Mouse (Mus musculus) intestine, embryonic 14.5 days (tissue): ENCODE results near the gene Gabrr3. TPM values are rescaled to one million over a fixed set of nuclear protein-coding genes. Genes with fewer than 3 reads are reported as not detected.
"Not testable (repeated sequence)": the region's sequence is repeated elsewhere in the genome, so short reads cannot be mapped to it uniquely, and the experiment has no call there.

Experiments
- ATAC-seq: fragments of 200-750 bp; cut with Nextera tagmentation; replicated peaks from 2 replicates; pipeline ENCODE4 v1.8.0; 2017; ENCODE audit warnings: low read depth, moderate number of reproducible peaks, moderate TSS enrichment, moderate library complexity; ENCODE audit not compliant: low FRiP score, low TSS enrichment
- DNase-seq: peaks from one replicate; pipeline ENCODE4 v3.0.0-alpha.2; 2018; ENCODE audit warnings: low spot score
- H3K27ac ChIP-seq: fragments of 300-500 bp; sonication (generic); 2 replicates; pipeline ENCODE4 v1.5.1; 2014; ENCODE audit warnings: low read depth, mild to moderate bottlenecking, control low read depth
- H3K27me3 ChIP-seq: fragments of 300-500 bp; sonication (generic); replicated peaks from 2 replicates; pipeline ENCODE4 v1.6.1; 2014; ENCODE audit warnings: low read length, control low read depth; ENCODE audit not compliant: control insufficient read depth, insufficient read depth
- H3K36me3 ChIP-seq: fragments of 300-500 bp; sonication (generic); 2 replicates; pipeline ENCODE4 v1.6.1; 2014; ENCODE audit warnings: low read length, control low read depth; ENCODE audit not compliant: control insufficient read depth, insufficient read depth
- H3K4me1 ChIP-seq: fragments of 300-500 bp; sonication (generic); replicated peaks from 2 replicates; pipeline ENCODE4 v1.6.1; 2014; ENCODE audit warnings: low read length, control low read depth, mixed read lengths; ENCODE audit not compliant: control insufficient read depth, insufficient read depth
- H3K4me2 ChIP-seq: fragments of 300-500 bp; sonication (generic); 2 replicates; pipeline ENCODE4 v1.6.1; 2014; ENCODE audit warnings: low read length
- H3K4me3 ChIP-seq: fragments of 300-500 bp; sonication (generic); 2 replicates; pipeline ENCODE4 v1.5.1; 2014; ENCODE audit warnings: low read depth, low read length, control low read depth, mixed read lengths
- H3K9ac ChIP-seq: fragments of 300-500 bp; sonication (generic); 2 replicates; pipeline ENCODE4 v1.6.1; 2014; ENCODE audit warnings: mild to moderate bottlenecking, low read length
- H3K9me3 ChIP-seq: fragments of 300-500 bp; sonication (generic); 2 replicates; pipeline ENCODE4 v1.6.1; 2016; ENCODE audit warnings: low read length, control low read depth; ENCODE audit not compliant: control insufficient read depth
- WGBS: fragments of 180-500 bp; shearing (Covaris S2); extraction: QIAGEN DNeasy Blood & Tissue Kit; methylation state at CpG from one replicate; pipeline ENCODE4 v1.1.7; 2014; 5-methylcytosine and 5-hydroxymethylcytosine counted together
- polyA plus RNA-seq: library from polyadenylated mRNA; unstranded; fragments of >200 nt; fragmentation: Nextera tagmentation; extraction: Ambion mirVana; gene quantifications from 2 replicates; pipeline ENCODE4 v1.2.1, GENCODE M21; 2014

Gene Gabrr3
- polyA plus RNA-seq, 1 experiment from 2014 or later, result 0.16 TPM

- Histone ChIP-seq H3K27ac (no peak overlapping the region), H3K9ac (no peak overlapping the region), H3K4me1 (no peaks in the 10 kb centered on the region), H3K9me3 (no peaks in the 10 kb centered on the region), H3K27me3 (no peaks in the 10 kb centered on the region), H3K4me2 (no peak overlapping the region), H3K4me3 (no peak overlapping the region), H3K36me3 (no peaks in the 10 kb centered on the region)
- no peak for DNase-seq
- no peak for ATAC-seq
These were observed 42.0 kb downstream of the Gabrr3 start for GRCm38 (mm10) chr16:59449092-59449491.

DNA sequence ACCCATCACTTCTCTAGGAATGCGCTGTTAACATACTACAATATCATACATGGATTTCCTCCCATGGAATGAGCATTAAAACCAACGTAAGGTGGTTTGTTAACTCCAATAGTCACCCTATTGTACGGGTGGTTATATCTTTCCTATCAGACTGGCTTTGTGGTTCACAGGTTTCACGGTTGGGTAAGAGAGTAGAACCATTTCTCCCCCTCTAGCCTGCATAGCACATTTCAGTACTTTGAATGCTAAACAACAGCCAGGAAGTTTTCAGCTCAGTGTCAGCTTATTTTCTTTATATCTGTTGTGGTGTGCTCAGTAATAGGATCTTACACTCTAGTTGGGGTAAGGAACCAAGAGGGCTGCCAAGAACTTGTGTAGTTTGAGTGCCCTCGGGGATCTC, 44.7 kb downstream of the Gabrr3 start:
- H3K4me3 ChIP-seq, result no peak overlapping the region
- WGBS, result 88% methylated on average over 5 of the region's 5 CpGs
- ATAC-seq (no peak), DNase-seq (no peak)
- H3K27ac ChIP-seq, result no peak overlapping the region
- no peaks in the 10 kb centered on the region for H3K4me1 ChIP-seq
- no peaks in the 10 kb centered on the region for H3K36me3 ChIP-seq
- no peak overlapping the region for H3K9ac ChIP-seq
- no peaks in the 10 kb centered on the region for H3K9me3 ChIP-seq
- H3K4me2 ChIP-seq, result no peak overlapping the region
- H3K27me3 ChIP-seq, result no peaks in the 10 kb centered on the region

DNA sequence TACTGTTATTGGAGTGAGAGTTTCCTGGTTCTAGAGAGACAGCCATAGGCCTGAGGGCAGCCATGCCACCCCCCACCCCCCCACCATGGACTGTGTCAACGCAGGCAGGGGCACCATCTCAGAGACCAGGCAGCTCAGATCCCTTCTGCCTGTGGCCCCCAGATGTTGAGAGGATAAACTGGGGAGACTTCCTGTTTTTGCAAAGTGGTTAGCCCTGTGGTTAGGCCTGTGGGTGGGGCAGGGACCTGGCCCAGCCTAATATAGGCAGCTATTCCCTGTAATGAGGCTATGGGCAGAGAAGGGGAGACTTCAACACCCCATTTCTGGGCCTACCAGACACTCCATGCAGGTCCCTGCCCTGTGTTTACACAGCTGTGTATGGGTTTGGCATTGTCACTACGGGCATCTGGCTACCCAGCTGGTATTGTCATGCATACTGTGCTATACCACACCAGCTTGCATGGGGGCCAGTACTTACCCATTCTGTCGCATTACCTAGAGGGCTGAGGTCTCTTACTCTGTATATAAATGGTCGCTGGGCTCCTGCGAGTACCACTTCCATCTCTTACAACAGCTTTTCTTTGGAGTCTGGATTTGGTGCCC, 52.2 kb downstream of the Gabrr3 start:
- not testable (repeated sequence) for H3K27ac ChIP-seq, H3K9ac ChIP-seq, H3K4me1 ChIP-seq, H3K36me3 ChIP-seq, H3K27me3 ChIP-seq, DNase-seq, H3K4me2 ChIP-seq, H3K4me3 ChIP-seq, H3K9me3 ChIP-seq, ATAC-seq
- 73% methylated on average over 5 of the region's 5 CpGs for WGBS

DNA sequence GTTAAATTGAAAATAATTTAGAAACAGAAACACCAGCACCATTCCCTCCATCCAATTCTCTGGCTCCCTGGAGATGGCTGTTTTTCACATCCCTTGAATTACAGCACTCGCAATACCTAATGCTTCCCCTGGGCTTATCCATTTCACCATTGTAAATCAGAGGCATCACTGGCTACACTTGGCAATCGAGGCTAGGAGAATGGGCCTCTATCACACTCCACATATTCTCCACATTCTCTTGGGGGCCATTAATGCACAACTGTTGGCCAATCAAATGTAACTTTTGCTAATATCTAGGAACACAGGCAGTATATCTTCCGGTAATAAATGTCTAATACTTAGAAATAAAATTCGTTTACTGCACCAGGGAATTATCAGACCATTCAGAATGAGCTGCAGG, 56.4 kb downstream of the Gabrr3 start:
- Histone ChIP-seq H3K9ac (no peak overlapping the region), H3K36me3 (no peaks in the 10 kb centered on the region), H3K27me3 (no peaks in the 10 kb centered on the region), H3K4me2 (no peak overlapping the region), H3K4me3 (no peak overlapping the region), H3K27ac (no peak overlapping the region), H3K9me3 (no peaks in the 10 kb centered on the region), H3K4me1 (no peaks in the 10 kb centered on the region)
- 69% methylated on average over 4 of the region's 4 CpGs for WGBS
- DNase-seq (no peak), ATAC-seq (no peak)

- H3K36me3 ChIP-seq, result no peaks in the 10 kb centered on the region
- no peak overlapping the region for H3K9ac ChIP-seq
- no peak overlapping the region for H3K4me2 ChIP-seq
- 83% methylated on average over 6 of the region's 6 CpGs for WGBS
- H3K27ac ChIP-seq, result no peak overlapping the region
- ATAC-seq (no peak), DNase-seq (no peak)
- H3K9me3 ChIP-seq, result no peaks in the 10 kb centered on the region
- no peaks in the 10 kb centered on the region for H3K4me1 ChIP-seq
- no peaks in the 10 kb centered on the region for H3K27me3 ChIP-seq
- H3K4me3 ChIP-seq, result no peak overlapping the region
These were observed 56.8 kb downstream of the Gabrr3 start for GRCm38 (mm10) chr16:59463973-59464372.

GRCm38 (mm10) chr16:59469846-59470245, 62.7 kb downstream of the Gabrr3 start:
- no peak overlapping the region for H3K9ac ChIP-seq
- no peak overlapping the region for H3K4me3 ChIP-seq
- H3K36me3 ChIP-seq, result no peaks in the 10 kb centered on the region
- H3K9me3 ChIP-seq, result no peaks in the 10 kb centered on the region
- H3K4me1 ChIP-seq, result peaks cover 6% of the 10 kb centered on the region
- no peak overlapping the region for H3K4me2 ChIP-seq
- DNase-seq (no peak), ATAC-seq (no peak)
- no peak overlapping the region for H3K27ac ChIP-seq
- no peaks in the 10 kb centered on the region for H3K27me3 ChIP-seq
- WGBS, result 79% methylated on average over 1 of the region's 1 CpGs

DNA sequence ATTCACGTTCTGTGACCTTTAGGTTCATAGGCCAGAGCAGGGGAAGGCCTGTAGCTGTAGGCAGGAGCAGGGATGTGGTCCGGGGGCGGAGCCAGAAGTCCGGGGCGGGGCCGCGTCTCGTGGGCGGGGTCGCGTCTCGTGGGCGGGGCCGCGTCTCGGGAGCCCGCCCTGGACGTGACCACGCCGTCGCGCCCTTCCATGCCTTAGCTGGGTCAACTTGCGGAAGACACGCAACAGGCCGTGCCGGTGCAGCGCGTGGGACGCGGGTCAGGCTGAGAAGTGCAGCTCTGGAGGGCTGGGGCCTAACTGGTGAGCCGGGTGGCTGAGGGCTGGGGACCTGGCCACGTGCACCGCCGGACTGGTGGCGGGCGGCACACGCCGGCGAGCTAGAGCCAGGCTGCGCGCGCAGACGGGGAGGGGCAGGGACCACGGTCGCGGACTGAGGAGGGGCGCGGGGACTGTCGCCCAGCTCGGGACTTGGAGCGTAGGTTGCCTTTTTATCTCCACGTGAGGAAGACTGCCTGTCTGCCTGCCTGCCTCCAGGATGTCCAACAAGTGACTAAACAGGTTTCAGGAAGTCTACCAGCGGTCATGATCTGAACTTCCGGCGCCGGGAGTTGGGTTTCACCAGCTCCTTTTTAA, 64.6 kb downstream of the Gabrr3 start, which contains the start of gene Riox2:
Gene Riox2 (plus strand): TSS at position 139 of the 642 bp plus-strand sequence.
- peak within 1 kb of the TSS; percentile 65 for H3K9ac ChIP-seq
- peak within 1 kb of the TSS; percentile 62; the same call in 1 of the 2 replicates for H3K27ac ChIP-seq
- H3K36me3 ChIP-seq, result peaks cover 16% of the 10 kb centered on the region
- no peaks in the 10 kb centered on the region for H3K27me3 ChIP-seq
- peak within 1 kb of the TSS; percentile 64 for H3K4me2 ChIP-seq
- WGBS, result 1% methylated on average over 55 of the region's 56 CpGs
- H3K4me1 ChIP-seq, result peaks cover 6% of the 10 kb centered on the region
- H3K4me3 ChIP-seq, result peak within 1 kb of the TSS; percentile 69
- DNase-seq, result peak; percentile 95
- ATAC-seq, result peak; percentile 96
- no peaks in the 10 kb centered on the region for H3K9me3 ChIP-seq

- WGBS, result 51% methylated on average over 6 of the region's 6 CpGs
- Histone ChIP-seq H3K4me2 (peak overlapping the region; percentile 64), H3K4me1 (peaks cover 6% of the 10 kb centered on the region), H3K9me3 (no peaks in the 10 kb centered on the region), H3K36me3 (peaks cover 21% of the 10 kb centered on the region), H3K27me3 (no peaks in the 10 kb centered on the region), H3K4me3 (peak overlapping the region; percentile 69), H3K27ac (no peak overlapping the region), H3K9ac (peak overlapping the region; percentile 65)
- no peak for ATAC-seq
- DNase-seq, result no peak
These were observed 65.4 kb downstream of the Gabrr3 start for GRCm38 (mm10) chr16:59472546-59472945.

DNA sequence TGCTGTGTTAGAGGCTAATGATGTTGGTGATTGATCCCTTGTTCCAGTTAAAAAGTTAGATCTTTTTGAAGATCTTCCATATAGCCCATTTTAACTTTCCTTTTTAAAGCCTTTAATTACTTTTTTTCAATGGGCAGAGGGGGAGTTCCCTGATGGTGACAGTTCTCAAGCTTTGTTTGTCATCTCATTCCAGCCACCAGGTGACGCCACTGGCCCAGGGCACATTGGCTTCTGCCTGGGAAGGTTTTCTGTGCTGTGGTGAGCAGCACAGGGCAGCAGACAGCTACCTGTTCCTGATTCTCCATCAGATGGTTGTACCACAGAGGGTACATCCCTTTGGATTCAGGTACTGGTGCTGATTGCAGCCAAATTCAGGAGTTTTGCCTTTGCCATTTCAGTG, 67.7 kb downstream of the Gabrr3 start:
- no peak overlapping the region for H3K27ac ChIP-seq
- DNase-seq (peak; percentile 66), ATAC-seq (no peak)
- no peak overlapping the region for H3K4me3 ChIP-seq
- H3K4me2 ChIP-seq, result no peak overlapping the region
- H3K9me3 ChIP-seq, result no peaks in the 10 kb centered on the region
- no peaks in the 10 kb centered on the region for H3K27me3 ChIP-seq
- H3K9ac ChIP-seq, result no peak overlapping the region
- WGBS, result 18% methylated on average over 1 of the region's 1 CpGs
- H3K36me3 ChIP-seq, result peaks cover 37% of the 10 kb centered on the region
- H3K4me1 ChIP-seq, result peaks cover 6% of the 10 kb centered on the region
